Mouse (Mus musculus): ENCODE measurements at regions not wholly inside any gene's neighbourhood (a gene's known extent, or its start where the extent isn't known, plus 50 kb on each side); places are given as distances from the start of the nearest gene placed in this dataset.

DNA sequence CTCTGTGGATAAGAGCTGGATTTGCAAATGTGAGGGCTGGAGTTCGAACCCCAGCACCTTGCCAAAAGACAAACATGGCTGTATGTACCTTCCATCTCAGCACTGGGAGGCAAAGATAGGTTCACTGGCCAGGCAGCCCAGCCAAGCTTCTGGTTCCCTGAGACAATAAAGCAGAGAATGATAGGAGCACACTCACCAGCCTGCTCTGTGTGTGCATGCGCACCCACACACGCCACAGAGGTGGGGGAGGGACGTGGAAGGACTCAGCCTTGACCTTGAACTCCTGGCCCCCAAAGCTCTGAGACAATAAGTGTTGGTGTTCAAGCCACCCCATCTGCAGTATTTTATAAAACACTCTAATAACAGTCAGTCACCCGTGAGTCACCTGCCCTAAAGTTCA lies 138.1 kb downstream of the Setd4 start:
- TF ChIP-seq POLR2A (IDR thresholded peaks at IDR 0.05; ENCODE audit: insufficient read length, low read depth) (no peak), TCF12 (IDR thresholded peaks at IDR 0.05; ENCODE audit: insufficient read depth, poor library complexity, severe bottlenecking) (no peak), USF1 (IDR thresholded peaks at IDR 0.05; ENCODE audit: low read depth) (no peak), E2F4 (IDR thresholded peaks at IDR 0.05; ENCODE audit: insufficient read depth) (no peak), MAX (IDR thresholded peaks at IDR 0.05; ENCODE audit: low read depth) (no peak), SRF (IDR thresholded peaks at IDR 0.05; ENCODE audit: control insufficient read depth, insufficient read length, low read depth) (no peak), CEBPB (IDR thresholded peaks at IDR 0.05; ENCODE audit: insufficient read depth, poor library complexity, severe bottlenecking) (no peak), REST (IDR thresholded peaks at IDR 0.05; ENCODE audit: insufficient read depth, insufficient read length) (no peak), TCF3 (IDR thresholded peaks at IDR 0.05; ENCODE audit: insufficient read length, low read depth) (no peak), POLR2AphosphoS2 (IDR thresholded peaks at IDR 0.05; ENCODE audit: insufficient read length, low read depth) (no peak)
